Mouse (Mus musculus) CH12F3 (cell line): Measurements from ENCODE around the gene Chml.

Experiments
- in situ Hi-C: fragments of 300-500 bp; cut with MboI; formaldehyde crosslinking; loops from 2 replicates; pipeline ENCODE4 v1.14.3; 2020; ENCODE audit warnings: low sequenced_read_pairs

Gene Chml

GRCm38 (mm10) chr1:175692246-175692996 lies at the start of gene Chml, which contains the start of gene Opn3:
Chml (minus strand) TSS chr1:175692901.
Opn3 (minus strand) TSS chr1:175692776.
- in situ Hi-C loops: no loop called here

GRCm38 (mm10) chr1:175725771-175726170 lies 33.1 kb upstream of the Chml start:
- in situ Hi-C loops: no loop called here

GRCm38 (mm10) chr1:175716832-175717231 lies 24.1 kb upstream of the Chml start:
- in situ Hi-C loops: no loop called here

GRCm38 (mm10) chr1:175712338-175712909 lies 19.7 kb upstream of the Chml start:
- in situ Hi-C loops: no loop called here

GRCm38 (mm10) chr1:175708013-175708412 lies 15.3 kb upstream of the Chml start:
- in situ Hi-C loops: no loop called here

GRCm38 (mm10) chr1:175707599-175707998 lies 14.9 kb upstream of the Chml start:
- in situ Hi-C loops: no loop called here

GRCm38 (mm10) chr1:175701145-175701544 lies 8.4 kb upstream of the Chml start:
- in situ Hi-C loops: no loop called here

- in situ Hi-C loops: no loop called here
These were observed 7.1 kb upstream of the Chml start for GRCm38 (mm10) chr1:175699796-175700195.

- in situ Hi-C loops: no loop called here
These were observed 6.7 kb upstream of the Chml start for GRCm38 (mm10) chr1:175699375-175699774.

GRCm38 (mm10) chr1:175698293-175698692 lies 5.6 kb upstream of the Chml start, which contains the start of gene Wdr64:
Wdr64 (plus strand) TSS chr1:175698593.
- in situ Hi-C loops: no loop called here

- in situ Hi-C loops: no loop called here
These were observed 794 bp upstream of the Chml start for GRCm38 (mm10) chr1:175693429-175693960.

GRCm38 (mm10) chr1:175692997-175693361 lies 278 bp upstream of the Chml start:
- in situ Hi-C loops: no loop called here

GRCm38 (mm10) chr1:175691686-175692245 lies 935 bp downstream of the Chml start:
- in situ Hi-C loops: no loop called here

- in situ Hi-C loops: no loop called here
These were observed 11.7 kb downstream of the Chml start for GRCm38 (mm10) chr1:175680995-175681394.

- in situ Hi-C loops: no loop called here
These were observed 15.2 kb downstream of the Chml start for GRCm38 (mm10) chr1:175677459-175677858.

GRCm38 (mm10) chr1:175675116-175675515 lies 17.6 kb downstream of the Chml start:
- in situ Hi-C loops: no loop called here

- in situ Hi-C loops: no loop called here
These were observed 19.0 kb downstream of the Chml start for GRCm38 (mm10) chr1:175673563-175674325.

GRCm38 (mm10) chr1:175671626-175672025 lies 21.1 kb downstream of the Chml start:
- in situ Hi-C loops: no loop called here

GRCm38 (mm10) chr1:175670042-175670441 lies 22.7 kb downstream of the Chml start:
- in situ Hi-C loops: no loop called here

GRCm38 (mm10) chr1:175669456-175669855 lies 23.2 kb downstream of the Chml start:
- in situ Hi-C loops: no loop called here
